Mouse (Mus musculus) kidney, embryonic 14.5 days (tissue): ENCODE results near the gene Cmtm7. TPM values are rescaled to one million over a fixed set of nuclear protein-coding genes. Genes with fewer than 3 reads are reported as not detected.

Experiments used
- ATAC-seq: fragments of 200-750 bp; cut with Nextera tagmentation; 2 replicates; pipeline ENCODE4 v1.8.0; 2017; ENCODE audit warnings: moderate number of reproducible peaks, mild to moderate bottlenecking, moderate TSS enrichment, moderate library complexity; ENCODE audit not compliant: low FRiP score, low TSS enrichment
- H3K27ac ChIP-seq: fragments of 300-500 bp; sonication (generic); 2 replicates; pipeline ENCODE4 v1.5.1; 2014; ENCODE audit warnings: low read depth, mild to moderate bottlenecking, low read length, moderate library complexity, mixed read lengths
- H3K27me3 ChIP-seq: fragments of 300-500 bp; sonication (generic); 2 replicates; pipeline ENCODE4 v1.6.1; 2014; ENCODE audit warnings: mild to moderate bottlenecking, low read length; ENCODE audit not compliant: control insufficient read depth, insufficient read depth
- H3K36me3 ChIP-seq: fragments of 300-500 bp; sonication (generic); 2 replicates; pipeline ENCODE4 v1.6.1; 2014; ENCODE audit warnings: low read length, mixed read lengths; ENCODE audit not compliant: control insufficient read depth, insufficient read depth
- H3K4me1 ChIP-seq: fragments of 300-500 bp; sonication (generic); 2 replicates; pipeline ENCODE4 v1.6.1; 2014; ENCODE audit warnings: low read length, mixed read lengths; ENCODE audit not compliant: control insufficient read depth, insufficient read depth
- H3K4me2 ChIP-seq: fragments of 300-500 bp; sonication (generic); replicated peaks from 2 replicates; pipeline ENCODE4 v1.6.1; 2014; ENCODE audit warnings: low read depth, mild to moderate bottlenecking, low read length
- H3K4me3 ChIP-seq: fragments of 300-500 bp; sonication (generic); 2 replicates; pipeline ENCODE4 v1.5.1; 2014; ENCODE audit warnings: mild to moderate bottlenecking, low read length
- H3K9ac ChIP-seq: fragments of 300-500 bp; sonication (generic); 2 replicates; pipeline ENCODE4 v1.6.1; 2014; ENCODE audit warnings: low read depth, mild to moderate bottlenecking, low read length, moderate library complexity
- H3K9me3 ChIP-seq: fragments of 300-500 bp; sonication (generic); 2 replicates; pipeline ENCODE4 v1.6.1; 2016; ENCODE audit warnings: low read length; ENCODE audit not compliant: control insufficient read depth
- whole genome bisulfite sequencing: fragments of 180-500 bp; shearing (Covaris S2); extraction: QIAGEN DNeasy Blood & Tissue Kit; methylation state at CpG from one replicate; pipeline ENCODE4 v1.1.7; 2014; 5-methylcytosine and 5-hydroxymethylcytosine counted together
- polyA plus RNA-seq: library from polyadenylated mRNA; unstranded; fragments of >200 nt; fragmentation: Nextera tagmentation; extraction: Ambion mirVana; gene quantifications from 2 replicates; pipeline ENCODE4 v1.2.1, GENCODE M21; 2014

Gene Cmtm7
- polyA plus RNA-seq, 1 experiment from 2014 or later, result 92.7 TPM

- Histone ChIP-seq H3K4me2 (no peak overlapping the region), H3K9ac (no peak overlapping the region), H3K9me3 (no peaks in the 10 kb centered on the region), H3K27ac (no peak overlapping the region), H3K4me3 (no peak overlapping the region), H3K36me3 (peaks cover 22% of the 10 kb centered on the region), H3K4me1 (peaks cover 17% of the 10 kb centered on the region), H3K27me3 (no peaks in the 10 kb centered on the region)
- ATAC-seq, result no peak
- 68% methylated on average over 13 of the region's 13 CpGs for WGBS
Observed at GRCm38 (mm10) chr9:114763341-114763740, 18.3 kb downstream of the Cmtm7 start.

GRCm38 (mm10) chr9:114761848-114762247 lies 19.8 kb downstream of the Cmtm7 start:
- H3K27ac ChIP-seq, result no peak overlapping the region
- 63% methylated on average over 11 of the region's 11 CpGs for WGBS
- 0 out of 2 replicates have a peak, but pooled peaks cover 5% of the 10 kb centered on the region for H3K4me1 ChIP-seq
- H3K9ac ChIP-seq, result no peak overlapping the region
- no peak for ATAC-seq
- peaks cover 26% of the 10 kb centered on the region for H3K36me3 ChIP-seq
- H3K27me3 ChIP-seq, result no peaks in the 10 kb centered on the region
- H3K9me3 ChIP-seq, result no peaks in the 10 kb centered on the region
- no peak overlapping the region for H3K4me2 ChIP-seq
- H3K4me3 ChIP-seq, result no peak overlapping the region

DNA sequence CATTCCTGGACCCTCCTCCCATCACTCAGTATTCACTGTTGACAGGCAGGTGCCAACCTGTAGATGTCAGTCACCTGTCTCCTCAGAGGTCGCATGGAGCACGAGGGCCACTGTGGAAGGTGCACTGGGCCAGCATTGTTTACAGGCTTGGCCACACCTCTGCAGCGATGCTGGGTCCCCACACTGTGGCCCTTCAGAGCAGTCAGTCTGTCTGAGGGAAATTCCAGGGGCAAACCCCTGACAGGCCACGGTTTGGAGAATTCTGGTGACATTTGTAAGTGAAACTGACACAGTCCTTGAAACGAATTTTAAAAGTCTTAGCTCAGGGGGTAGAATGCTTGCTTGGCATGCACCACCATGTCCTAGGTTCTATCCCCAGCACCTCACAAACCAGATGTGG lies 21.3 kb downstream of the Cmtm7 start:
- Histone ChIP-seq H3K9ac (no peak overlapping the region), H3K4me1 (0 out of 2 replicates have a peak, but pooled peaks cover 3% of the 10 kb centered on the region), H3K9me3 (no peaks in the 10 kb centered on the region), H3K27me3 (no peaks in the 10 kb centered on the region), H3K4me3 (no peak overlapping the region), H3K4me2 (no peak overlapping the region), H3K27ac (no peak overlapping the region), H3K36me3 (peaks cover 27% of the 10 kb centered on the region)
- no peak for ATAC-seq
- 86% methylated on average over 5 of the region's 5 CpGs for WGBS

GRCm38 (mm10) chr9:114759886-114760285 lies 21.8 kb downstream of the Cmtm7 start:
- H3K4me3 ChIP-seq, result no peak overlapping the region
- no peak overlapping the region for H3K4me2 ChIP-seq

GRCm38 (mm10) chr9:114758801-114759200 lies 22.9 kb downstream of the Cmtm7 start:
- Histone ChIP-seq H3K4me3 (no peak overlapping the region), H3K9me3 (no peaks in the 10 kb centered on the region), H3K36me3 (peaks cover 34% of the 10 kb centered on the region), H3K4me1 (0 out of 2 replicates have a peak, but pooled peaks cover 3% of the 10 kb centered on the region), H3K27me3 (no peaks in the 10 kb centered on the region), H3K4me2 (no peak overlapping the region), H3K27ac (no peak overlapping the region), H3K9ac (no peak overlapping the region)
- ATAC-seq, result no peak
- 87% methylated on average over 5 of the region's 5 CpGs for WGBS

More at GRCm38 (mm10) chr9:114759886-114760285, 21.8 kb downstream of the Cmtm7 start:
- no peaks in the 10 kb centered on the region for H3K27me3 ChIP-seq
- 82% methylated on average over 4 of the region's 4 CpGs for WGBS
- peaks cover 31% of the 10 kb centered on the region for H3K36me3 ChIP-seq
- no peaks in the 10 kb centered on the region for H3K9me3 ChIP-seq
- ATAC-seq, result no peak
- 0 out of 2 replicates have a peak, but pooled peaks cover 3% of the 10 kb centered on the region for H3K4me1 ChIP-seq
- no peak overlapping the region for H3K9ac ChIP-seq
- H3K27ac ChIP-seq, result no peak overlapping the region

DNA sequence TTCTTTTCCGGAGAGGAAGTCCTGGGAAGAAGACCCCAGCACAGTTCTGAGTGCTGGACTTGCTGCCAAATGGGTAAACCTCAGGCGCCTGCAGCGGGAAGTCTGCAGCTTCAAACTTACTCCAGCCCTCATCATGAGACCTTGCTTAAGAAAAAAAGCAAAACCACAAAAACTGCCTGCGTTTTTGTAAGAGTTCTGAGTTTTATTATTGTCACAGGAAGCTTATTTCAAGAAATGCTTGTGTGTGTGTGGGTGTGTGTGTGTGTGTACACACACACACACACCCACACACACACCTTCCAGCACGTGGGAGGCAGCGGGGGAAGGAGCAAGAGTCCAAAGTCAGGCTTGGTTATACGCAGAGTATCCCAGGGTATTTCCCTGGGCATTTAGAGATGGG lies 23.4 kb downstream of the Cmtm7 start:
- Histone ChIP-seq H3K4me2 (no peak overlapping the region), H3K4me1 (0 out of 2 replicates have a peak, but pooled peaks cover 3% of the 10 kb centered on the region), H3K9me3 (no peaks in the 10 kb centered on the region), H3K9ac (no peak overlapping the region), H3K36me3 (peaks cover 34% of the 10 kb centered on the region), H3K4me3 (no peak overlapping the region), H3K27me3 (no peaks in the 10 kb centered on the region), H3K27ac (no peak overlapping the region)
- 77% methylated on average over 7 of the region's 7 CpGs for WGBS
- ATAC-seq, result no peak

DNA sequence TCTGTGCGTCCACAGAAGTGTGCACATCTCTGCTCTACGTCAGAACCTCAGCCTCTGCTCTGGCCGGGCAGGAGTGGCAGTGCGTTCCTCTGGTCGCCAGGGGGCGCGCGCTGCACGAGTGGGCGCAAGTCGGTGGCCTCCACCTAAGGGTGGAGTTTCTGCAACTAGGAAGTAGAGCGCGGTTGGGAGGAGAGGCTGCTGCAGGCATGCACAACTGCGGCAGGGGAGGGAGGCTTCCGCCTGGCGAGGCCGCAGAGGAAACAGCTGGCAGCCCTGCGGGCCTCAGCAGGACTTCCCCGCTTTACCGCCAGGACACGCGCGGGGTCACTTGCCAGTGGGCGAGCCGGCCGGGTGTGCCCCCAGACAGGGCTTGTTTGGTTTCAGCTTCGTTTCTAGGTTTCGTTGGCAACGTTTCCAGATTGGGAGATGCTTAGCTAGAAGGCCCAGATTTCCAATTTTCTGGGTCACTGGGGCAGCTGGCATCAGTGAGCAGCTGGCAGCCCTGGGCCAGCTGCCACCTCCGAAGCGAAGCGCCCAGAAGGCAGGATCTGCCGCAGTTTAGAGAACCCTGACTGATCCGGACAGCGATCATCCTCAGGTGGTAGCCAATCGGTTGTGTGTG lies 28.7 kb downstream of the Cmtm7 start:
- peak overlapping the region; percentile 47 for H3K4me2 ChIP-seq
- H3K36me3 ChIP-seq, result peaks cover 23% of the 10 kb centered on the region
- no peaks in the 10 kb centered on the region for H3K27me3 ChIP-seq
- H3K9ac ChIP-seq, result peak overlapping the region; percentile 55; the same call in 1 of the 2 replicates
- no peaks in the 10 kb centered on the region for H3K4me1 ChIP-seq
- peak; percentile 93 for ATAC-seq
- peak overlapping the region; percentile 20; the same call in 1 of the 2 replicates for H3K27ac ChIP-seq
- H3K4me3 ChIP-seq, result peak overlapping the region; percentile 38
- 8% methylated on average over 36 of the region's 36 CpGs for WGBS
- H3K9me3 ChIP-seq, result no peaks in the 10 kb centered on the region

- 75% methylated on average over 9 of the region's 9 CpGs for WGBS
- ATAC-seq, result no peak
- 0 out of 2 replicates have a peak, but pooled peaks cover 5% of the 10 kb centered on the region for H3K4me1 ChIP-seq
- H3K27me3 ChIP-seq, result no peaks in the 10 kb centered on the region
- H3K4me2 ChIP-seq, result 0 out of 2 replicates have a peak overlapping the region, but pooled peaks have one; percentile 47
- H3K9me3 ChIP-seq, result no peaks in the 10 kb centered on the region
- H3K9ac ChIP-seq, result no peak overlapping the region
- peaks cover 29% of the 10 kb centered on the region for H3K36me3 ChIP-seq
- no peak overlapping the region; the same call in 1 of the 2 replicates for H3K4me3 ChIP-seq
- no peak overlapping the region for H3K27ac ChIP-seq
Observed at GRCm38 (mm10) chr9:114752311-114752710, 29.3 kb downstream of the Cmtm7 start.

- WGBS, result 82% methylated on average over 3 of the region's 3 CpGs
- no peak overlapping the region for H3K4me2 ChIP-seq
- H3K9ac ChIP-seq, result no peak overlapping the region
- 0 out of 2 replicates have a peak, but pooled peaks cover 5% of the 10 kb centered on the region for H3K4me1 ChIP-seq
- H3K9me3 ChIP-seq, result no peaks in the 10 kb centered on the region
- ATAC-seq, result no peak
- no peak overlapping the region for H3K27ac ChIP-seq
- H3K4me3 ChIP-seq, result no peak overlapping the region
- peaks cover 27% of the 10 kb centered on the region for H3K36me3 ChIP-seq
- H3K27me3 ChIP-seq, result no peaks in the 10 kb centered on the region
Observed at GRCm38 (mm10) chr9:114751582-114751981, 30.1 kb downstream of the Cmtm7 start.
